Mouse (Mus musculus) cerebellum, adult 2 months (tissue): Measurements from ENCODE around the gene Pdap1.

Source experiments
- CTCF ChIP-seq: fragments of 200-500 bp; IDR thresholded peaks from 2 replicates; pipeline ENCODE4 v1.5.1; 2011; ENCODE audit warnings: low read depth, mild to moderate bottlenecking, control low read depth, low read length, moderate library complexity, borderline replicate concordance; ENCODE audit not compliant: insufficient read depth
- POLR2A ChIP-seq: fragments of 200-500 bp; IDR thresholded peaks from 2 replicates; pipeline ENCODE4 v1.6.1; 2011; ENCODE audit warnings: low read length, control low read depth, borderline replicate concordance; ENCODE audit not compliant: insufficient read depth

GRCm38 (mm10) chr5:145165184-145165583, 25.1 kb upstream of the Pdap1 start:
- no peak for TF ChIP-seq POLR2A
- no peak for TF ChIP-seq CTCF
